Mouse (Mus musculus): ENCODE data around the gene Lpgat1.

Lpgat1 gene

GRCm38 (mm10) chr1:191811774-191812173 lies 94.1 kb downstream of the Lpgat1 start:
- no peak for TF ChIP-seq GATA4 (IDR thresholded peaks at IDR 0.05; ENCODE audit: insufficient replicate concordance, low read length)

- no peak for TF ChIP-seq GATA4 (IDR thresholded peaks at IDR 0.05; ENCODE audit: insufficient replicate concordance, low read length)
Observed at GRCm38 (mm10) chr1:191812949-191813691, 95.5 kb downstream of the Lpgat1 start.

DNA sequence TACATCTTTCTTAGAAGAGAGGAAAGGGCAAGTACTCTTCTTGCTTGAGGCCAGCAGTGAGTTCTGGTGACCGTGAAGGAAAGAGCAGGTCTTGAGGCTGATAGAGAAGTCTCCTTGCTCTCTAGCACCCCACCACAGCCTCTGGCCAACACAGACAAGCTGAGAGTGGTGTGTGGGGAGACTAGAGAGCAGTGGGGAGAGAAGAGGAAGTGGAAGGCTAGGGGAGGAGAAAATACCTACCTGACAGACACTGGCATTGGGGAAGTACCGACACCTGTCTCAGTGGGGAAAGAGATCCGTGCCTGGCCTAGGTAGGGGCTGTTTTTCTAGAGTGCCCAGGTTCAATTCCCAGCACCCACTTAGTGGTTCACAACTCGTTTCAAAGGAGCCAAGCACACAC lies 96.6 kb downstream of the Lpgat1 start:
- TF ChIP-seq GATA4 (IDR thresholded peaks at IDR 0.05; ENCODE audit: insufficient replicate concordance, low read length), result no peak

DNA sequence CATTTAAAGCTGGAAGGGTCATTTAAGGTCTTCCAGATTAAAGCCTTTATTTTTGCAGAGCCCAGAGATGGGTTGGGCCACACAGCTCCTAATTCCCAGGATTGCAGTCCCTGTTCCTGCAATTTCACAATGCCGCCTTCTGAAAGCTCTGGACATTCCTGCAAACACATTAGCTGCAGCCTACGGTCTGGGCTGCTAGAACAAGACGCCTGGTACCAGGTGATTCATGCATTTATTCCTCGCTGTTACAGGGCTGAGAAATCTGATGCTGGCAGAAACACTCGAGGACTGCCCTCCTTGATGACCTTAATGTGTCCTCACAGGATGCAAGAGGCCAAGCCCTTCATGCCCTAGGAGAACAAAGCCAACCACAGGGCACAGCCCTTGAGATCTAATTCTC lies 97.3 kb downstream of the Lpgat1 start:
- TF ChIP-seq GATA4 (IDR thresholded peaks at IDR 0.05; ENCODE audit: insufficient replicate concordance, low read length), result no peak

DNA sequence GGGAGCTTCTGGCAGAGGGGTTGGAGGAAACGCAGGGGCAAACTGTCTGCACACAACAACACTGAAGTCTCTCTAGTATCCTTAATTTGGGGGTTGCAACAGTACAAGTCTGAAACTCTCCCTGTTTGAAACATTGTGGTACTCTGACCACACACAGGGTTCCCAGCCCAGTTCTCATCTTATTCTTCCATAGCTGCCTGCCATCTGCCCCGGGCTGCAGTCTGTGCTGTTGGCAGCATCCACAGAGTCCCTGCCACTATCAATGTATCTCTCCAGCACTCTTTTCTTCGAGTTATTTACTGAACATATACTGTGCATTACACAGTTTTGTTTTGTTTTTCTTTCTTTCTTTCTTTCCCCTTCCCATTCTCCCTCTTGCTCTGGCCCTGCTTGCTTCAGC lies 99.0 kb downstream of the Lpgat1 start:
- no peak for TF ChIP-seq GATA4 (IDR thresholded peaks at IDR 0.05; ENCODE audit: insufficient replicate concordance, low read length)

- no peak for TF ChIP-seq GATA4 (IDR thresholded peaks at IDR 0.05; ENCODE audit: insufficient replicate concordance, low read length)
Observed at GRCm38 (mm10) chr1:191817418-191818144, 99.9 kb downstream of the Lpgat1 start.

DNA sequence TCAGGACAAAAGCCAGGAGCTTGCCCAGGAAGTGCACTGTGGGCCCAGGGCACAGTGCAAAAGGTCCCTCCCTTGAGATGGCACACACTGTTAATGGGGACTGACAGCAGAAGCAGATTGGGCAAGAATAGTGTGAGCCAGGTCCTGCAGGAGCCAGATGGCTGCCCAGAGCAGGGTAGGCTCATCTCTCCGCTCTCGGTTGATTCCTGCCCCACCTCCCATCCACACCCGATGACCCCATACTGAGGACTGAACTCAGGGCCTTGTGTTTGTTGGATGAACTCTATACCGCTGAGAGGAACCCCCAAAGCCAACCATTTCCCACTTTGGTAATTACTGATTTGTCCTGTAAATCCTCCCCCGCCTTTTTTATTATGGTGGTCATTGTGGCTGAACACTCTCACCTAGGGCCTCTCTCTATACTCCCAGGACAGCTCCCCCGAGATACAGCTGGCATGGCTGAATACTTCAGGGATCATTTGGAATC lies 100.6 kb downstream of the Lpgat1 start:
- TF ChIP-seq GATA4 (IDR thresholded peaks at IDR 0.05; ENCODE audit: insufficient replicate concordance, low read length), result no peak

- TF ChIP-seq GATA4 (IDR thresholded peaks at IDR 0.05; ENCODE audit: insufficient replicate concordance, low read length), result no peak
Observed at GRCm38 (mm10) chr1:191819026-191819425, 101.4 kb downstream of the Lpgat1 start.

DNA sequence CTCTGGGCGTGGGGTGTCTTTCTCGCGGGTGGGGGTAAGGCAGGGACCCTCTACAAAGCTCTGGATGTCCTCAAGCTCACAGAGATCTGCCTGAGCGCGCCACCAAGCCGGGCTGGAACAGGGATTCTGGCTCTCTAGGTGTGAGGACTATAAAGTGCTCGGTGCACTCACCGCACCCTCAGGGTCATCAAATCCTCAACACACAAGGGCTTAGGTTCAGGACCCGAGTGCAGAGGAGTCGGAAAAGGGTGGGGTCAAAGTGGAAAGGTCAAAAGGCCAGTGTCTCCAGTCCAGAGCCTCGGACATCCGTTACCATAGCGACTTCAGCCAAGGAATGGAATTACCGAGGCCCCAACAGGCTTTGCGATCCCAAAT lies 103.3 kb downstream of the Lpgat1 start:
- TF ChIP-seq GATA4 (IDR thresholded peaks at IDR 0.05; ENCODE audit: insufficient replicate concordance, low read length), result no peak

DNA sequence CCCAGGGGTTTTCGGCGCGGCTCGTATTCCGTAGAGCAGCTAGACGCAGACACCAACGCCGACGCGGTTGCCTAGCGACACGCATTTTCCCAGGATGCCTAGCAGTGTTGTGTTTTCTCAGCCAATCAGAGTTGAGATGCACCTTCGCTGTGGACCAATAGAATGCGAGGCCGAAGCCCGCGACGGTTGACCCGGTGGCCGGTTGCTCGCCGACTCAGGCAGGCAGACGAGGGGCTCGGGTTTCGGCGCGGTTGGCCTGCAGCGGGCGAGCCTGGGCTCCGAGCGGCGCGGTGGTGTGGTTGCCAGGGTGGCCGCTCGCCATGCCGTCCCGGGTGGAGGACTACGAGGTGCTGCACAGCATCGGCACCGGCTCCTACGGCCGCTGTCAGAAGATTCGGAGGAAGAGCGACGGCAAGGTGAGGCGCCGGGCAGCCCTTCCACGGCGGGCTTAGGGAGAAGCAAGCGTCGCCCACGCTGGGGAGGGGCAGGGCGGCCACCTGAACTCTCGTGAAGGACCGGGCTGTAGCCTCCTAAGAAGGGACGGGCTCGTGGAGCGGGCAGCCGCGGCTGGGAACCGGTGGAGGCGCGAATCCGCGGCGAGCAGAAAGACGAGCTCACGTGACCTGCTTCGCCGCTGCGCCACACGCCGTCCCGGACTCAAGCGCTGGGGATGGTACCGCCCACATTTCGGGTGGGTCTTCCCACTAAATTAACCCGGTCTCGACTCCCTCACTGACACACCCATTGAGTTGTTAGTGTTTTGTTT lies 103.9 kb downstream of the Lpgat1 start, which contains the start of gene Nek2:
TSS of gene Nek2 (plus strand) at position 119 of the 766 bp plus-strand sequence.
- TF ChIP-seq GATA4 (IDR thresholded peaks at IDR 0.05; ENCODE audit: insufficient replicate concordance, low read length), result no peak

GRCm38 (mm10) chr1:191829124-191829523 lies 111.5 kb downstream of the Lpgat1 start:
- no peak for TF ChIP-seq GATA4 (IDR thresholded peaks at IDR 0.05; ENCODE audit: insufficient replicate concordance, low read length)

- TF ChIP-seq GATA4 (IDR thresholded peaks at IDR 0.05; ENCODE audit: insufficient replicate concordance, low read length), result no peak
Observed at GRCm38 (mm10) chr1:191833396-191833795, 115.8 kb downstream of the Lpgat1 start.
